Mouse (Mus musculus): Measurements from ENCODE around the gene Spert. TPM values are rescaled to one million over a fixed set of nuclear protein-coding genes. Genes with fewer than 3 reads are reported as not detected.

Spert gene
- polyA plus RNA-seq, 1 experiment: not detected

DNA sequence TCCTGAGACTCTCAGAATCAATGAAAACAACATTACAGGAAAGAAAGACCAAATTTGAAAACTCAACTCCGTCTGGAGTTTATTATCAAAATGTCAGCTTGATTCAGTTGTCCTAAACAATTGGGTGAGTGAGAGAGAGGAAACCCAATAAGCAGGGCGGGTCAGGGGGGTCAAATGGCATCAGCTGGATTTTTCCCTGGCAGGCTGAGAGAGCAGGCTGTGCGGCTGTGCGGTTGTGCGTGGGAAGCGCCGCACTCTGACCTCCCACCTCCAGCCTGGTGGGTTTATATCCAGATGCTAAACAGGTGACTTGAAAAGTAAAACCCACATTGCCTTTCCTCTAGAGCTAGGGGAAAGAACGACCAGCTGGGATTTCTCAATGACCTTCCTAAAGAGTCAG is 51.2 kb downstream of the Spert start:
- no peaks in the 10 kb centered on the region for H3K4me1 ChIP-seq (ENCODE audit: control insufficient read depth, insufficient read depth, insufficient read length, low read length)
- H3K27ac ChIP-seq (replicated peaks; ENCODE audit: low read depth, low read length): no peak overlapping the region
- H3K4me3 ChIP-seq (ENCODE audit: insufficient read depth, low read depth, low read length): no peak overlapping the region

DNA sequence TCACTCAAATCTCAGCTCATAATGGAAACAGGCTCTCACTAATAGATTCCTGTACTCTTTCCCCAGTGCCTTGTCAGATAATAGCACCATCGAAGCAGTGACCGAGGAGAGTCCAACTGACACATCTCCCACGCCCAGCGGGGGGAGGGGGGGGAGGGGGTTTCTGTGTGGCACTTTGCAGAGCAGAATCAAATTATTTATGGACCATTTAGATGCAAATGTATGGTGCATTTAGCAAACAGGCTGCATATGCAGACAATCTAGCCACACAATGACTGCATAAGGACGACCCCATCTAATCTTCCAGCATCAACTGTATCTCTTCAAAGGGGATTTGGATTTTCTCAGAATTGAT is 51.9 kb downstream of the Spert start:
- no peak overlapping the region for H3K4me3 ChIP-seq (ENCODE audit: insufficient read depth, low read depth, low read length)
- no peak overlapping the region for H3K27ac ChIP-seq (replicated peaks; ENCODE audit: low read depth, low read length)
- no peaks in the 10 kb centered on the region for H3K4me1 ChIP-seq (ENCODE audit: control insufficient read depth, insufficient read depth, insufficient read length, low read length)

DNA sequence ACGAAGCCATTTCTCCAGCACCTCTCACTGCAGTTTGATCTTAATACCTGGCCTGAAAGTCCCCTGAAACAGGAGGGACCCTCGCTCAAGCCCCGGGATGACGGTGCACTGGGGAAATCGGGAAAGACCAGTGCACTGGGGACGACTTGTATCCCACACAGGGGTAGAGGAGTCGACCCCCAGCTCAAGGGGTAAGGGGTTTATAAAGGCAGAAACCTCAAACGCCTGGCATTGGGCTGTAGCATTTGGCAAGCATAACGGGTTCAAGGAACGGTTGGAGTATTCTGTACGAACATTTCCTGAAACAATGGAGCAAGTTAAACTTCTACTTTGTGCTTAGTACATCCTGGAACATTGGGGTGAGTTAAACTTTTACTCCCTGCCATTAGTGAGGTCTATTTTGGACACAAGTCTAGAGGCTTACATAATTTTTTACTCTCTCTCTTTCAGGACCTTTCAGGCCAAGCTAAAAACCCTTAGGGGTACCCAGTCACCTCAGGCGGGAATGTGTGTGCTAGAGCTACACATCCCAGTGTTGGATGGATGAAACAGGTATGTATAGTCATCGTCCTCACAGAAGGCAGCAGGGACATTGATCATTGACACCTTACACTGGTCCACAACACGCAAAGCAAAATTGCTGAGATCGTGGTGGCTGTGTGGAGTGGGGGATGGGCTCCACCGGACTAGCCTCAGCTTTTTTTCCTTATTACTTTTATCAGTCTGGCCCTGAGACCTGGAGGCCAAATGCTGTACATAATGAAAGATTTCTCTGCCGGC is 52.5 kb downstream of the Spert start:
- Histone ChIP-seq H3K27ac (replicated peaks; ENCODE audit: low read depth, low read length) (no peak overlapping the region), H3K4me1 (ENCODE audit: control insufficient read depth, insufficient read depth, insufficient read length, low read length) (no peaks in the 10 kb centered on the region), H3K4me3 (ENCODE audit: insufficient read depth, low read depth, low read length) (no peak overlapping the region)

DNA sequence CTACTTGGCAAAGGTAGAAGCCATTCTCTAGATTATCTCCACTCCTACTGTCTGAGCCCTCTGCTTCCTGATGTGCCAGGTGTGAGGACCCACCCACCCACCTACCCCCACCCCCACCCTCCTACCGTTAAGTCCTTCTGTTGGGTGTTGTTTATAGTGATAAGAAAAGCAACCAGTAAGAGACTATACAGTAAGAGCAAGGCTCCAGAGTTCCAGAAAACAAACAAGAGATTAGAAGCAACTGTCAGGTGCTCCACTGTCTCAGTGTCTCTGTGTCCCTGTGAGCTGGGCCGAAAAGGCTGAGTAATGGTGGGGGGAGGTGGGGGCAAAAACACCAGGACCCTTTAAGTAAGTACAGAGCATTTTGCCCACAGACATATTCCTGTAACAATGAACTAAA is 53.7 kb downstream of the Spert start:
- H3K27ac ChIP-seq (replicated peaks; ENCODE audit: low read depth, low read length): no peak overlapping the region
- H3K4me1 ChIP-seq (ENCODE audit: control insufficient read depth, insufficient read depth, insufficient read length, low read length): no peaks in the 10 kb centered on the region
- no peak overlapping the region for H3K4me3 ChIP-seq (ENCODE audit: insufficient read depth, low read depth, low read length)

Other genes with a start within 250 kb of the Spert start
- not detected in 2 replicates for gene Siah3, start 137.1 kb downstream of the Spert start, polyA plus RNA-seq (2012; ENCODE audit: insufficient read depth, insufficient read length, missing spikeins)
- not detected in 2 replicates for gene Erich6b, start 49.1 kb upstream of the Spert start, polyA plus RNA-seq (2012; ENCODE audit: insufficient read depth, insufficient read length, missing spikeins)
- gene Cog3, start 161.4 kb upstream of the Spert start, polyA plus RNA-seq (2012; ENCODE audit: insufficient read depth, insufficient read length, missing spikeins): 5.0 and 6.3 TPM in 2 replicates
- 5.4 and 6.1 TPM in 2 replicates for gene Slc25a30, start 193.9 kb upstream of the Spert start, polyA plus RNA-seq (2012; ENCODE audit: insufficient read depth, insufficient read length, missing spikeins)

Data from brown adipose tissue, adult 24 weeks (tissue).